Mouse (Mus musculus): ENCODE results near the gene BC005561. TPM values are rescaled to one million over a fixed set of nuclear protein-coding genes. Genes with fewer than 3 reads are reported as not detected.

The BC005561 gene
- polyA plus RNA-seq (2015; fragmentation: Nextera tagmentation; extraction: Ambion mirVana) = 5.0 and 5.7 TPM in 2 replicates

DNA sequence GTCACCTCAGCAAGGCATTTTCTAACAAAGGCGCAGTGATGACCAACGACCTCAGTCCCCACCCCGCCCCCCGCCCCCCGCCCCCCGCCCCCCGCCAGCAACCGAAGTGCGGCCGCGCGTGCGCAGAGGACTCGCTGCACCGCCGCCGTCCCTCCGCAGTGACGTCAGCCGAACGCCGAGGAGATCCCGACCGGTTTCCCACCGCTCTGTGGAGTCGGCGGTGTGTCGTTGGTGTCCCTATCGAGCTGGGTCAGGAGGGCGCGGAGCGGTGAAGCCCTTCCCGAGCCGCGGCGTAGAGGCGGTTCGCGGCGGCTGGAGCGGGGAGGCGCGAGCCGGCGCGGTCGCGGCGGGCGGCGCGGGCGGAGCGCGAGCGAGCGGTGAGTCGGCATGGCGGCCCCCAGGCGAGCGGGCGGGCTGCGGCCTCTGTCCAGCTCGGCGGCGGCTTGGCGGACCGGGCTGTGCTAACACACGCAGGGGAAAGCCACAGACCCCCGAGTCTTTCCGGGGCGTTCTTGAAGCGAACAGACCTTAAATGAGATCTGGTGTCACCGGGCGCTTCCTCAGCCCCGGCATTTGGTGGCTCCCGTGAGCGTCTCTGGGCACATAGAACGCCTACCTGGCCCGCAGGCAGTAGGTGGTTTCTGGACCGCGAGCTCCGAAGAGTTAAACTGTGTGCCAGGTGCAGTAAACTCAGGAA is at the start of gene BC005561:
Gene BC005561 (plus strand): TSS at position 158 of the 697 bp plus-strand sequence.

DNA sequence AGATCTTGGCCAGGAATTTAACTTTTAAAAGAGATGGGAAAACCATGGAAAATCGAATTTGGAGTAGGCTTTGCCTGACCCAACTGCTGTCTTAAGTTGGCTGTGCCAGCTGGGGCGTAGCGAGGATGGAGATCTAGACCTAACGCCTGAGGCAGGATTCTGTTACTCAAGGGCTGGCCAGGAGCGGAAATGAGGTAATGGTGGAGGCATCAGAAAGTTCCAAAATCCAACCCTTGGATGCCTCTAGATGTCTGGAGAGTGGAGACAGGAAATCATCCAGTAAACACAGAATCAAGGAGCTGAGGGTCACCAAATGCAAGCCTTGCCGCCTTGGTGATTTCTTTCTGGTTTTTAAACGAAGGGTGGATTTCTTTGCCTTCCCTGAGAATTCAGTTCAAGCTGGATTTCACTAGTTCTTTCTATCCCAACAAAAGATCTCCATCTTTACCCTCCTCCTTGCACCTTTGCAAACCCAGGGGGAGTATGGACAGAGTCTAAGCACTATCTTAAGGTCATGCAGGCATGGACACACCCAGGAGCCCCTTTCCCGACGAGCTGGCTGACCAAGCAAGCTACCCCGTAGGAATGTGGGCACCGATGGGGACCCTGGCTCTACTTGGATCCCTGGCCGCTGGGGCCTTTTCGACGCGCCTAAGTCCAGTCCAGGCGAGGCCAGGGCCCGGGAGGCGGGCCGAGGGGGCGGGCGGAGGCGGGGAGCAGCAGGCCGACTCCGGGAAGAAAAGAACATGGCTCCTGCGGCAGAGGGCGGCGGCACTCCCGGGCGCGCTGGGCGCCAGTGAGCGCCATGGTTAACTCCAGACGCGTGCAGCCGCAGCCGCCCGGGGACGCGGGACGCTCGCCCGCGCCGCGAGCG is 49.1 kb upstream of the BC005561 start, which contains the start of gene Pkd2:
Gene Pkd2 (plus strand): TSS at position 619 of the 874 bp plus-strand sequence.

Other genes with a start within 250 kb of the BC005561 start
- gene Ibsp, start 209.2 kb upstream of the BC005561 start, polyA plus RNA-seq (2015; fragmentation: Nextera tagmentation; extraction: Ambion mirVana) = not detected in 2 replicates
- gene Mepe, start 183.0 kb upstream of the BC005561 start, polyA plus RNA-seq (2015; fragmentation: Nextera tagmentation; extraction: Ambion mirVana) = not detected in 2 replicates
- gene Spp1, start 73.2 kb upstream of the BC005561 start, polyA plus RNA-seq (2015; fragmentation: Nextera tagmentation; extraction: Ambion mirVana) = 4.7 and 10.5 TPM in 2 replicates
- gene Pkd2, start 48.9 kb upstream of the BC005561 start, polyA plus RNA-seq (2015; fragmentation: Nextera tagmentation; extraction: Ambion mirVana) = 2.7 and 3.5 TPM in 2 replicates